Mouse (Mus musculus) naive thymus-derived CD4-positive, alpha-beta T cell, adult 2 months (primary cell): Measurements from ENCODE around the gene Cdc14b.

ENCODE experiments used
- DNase-seq: peaks from one replicate; pipeline ENCODE4 v3.0.0-alpha.2; 2011; ENCODE audit warnings: low read depth

Cdc14b gene

DNA sequence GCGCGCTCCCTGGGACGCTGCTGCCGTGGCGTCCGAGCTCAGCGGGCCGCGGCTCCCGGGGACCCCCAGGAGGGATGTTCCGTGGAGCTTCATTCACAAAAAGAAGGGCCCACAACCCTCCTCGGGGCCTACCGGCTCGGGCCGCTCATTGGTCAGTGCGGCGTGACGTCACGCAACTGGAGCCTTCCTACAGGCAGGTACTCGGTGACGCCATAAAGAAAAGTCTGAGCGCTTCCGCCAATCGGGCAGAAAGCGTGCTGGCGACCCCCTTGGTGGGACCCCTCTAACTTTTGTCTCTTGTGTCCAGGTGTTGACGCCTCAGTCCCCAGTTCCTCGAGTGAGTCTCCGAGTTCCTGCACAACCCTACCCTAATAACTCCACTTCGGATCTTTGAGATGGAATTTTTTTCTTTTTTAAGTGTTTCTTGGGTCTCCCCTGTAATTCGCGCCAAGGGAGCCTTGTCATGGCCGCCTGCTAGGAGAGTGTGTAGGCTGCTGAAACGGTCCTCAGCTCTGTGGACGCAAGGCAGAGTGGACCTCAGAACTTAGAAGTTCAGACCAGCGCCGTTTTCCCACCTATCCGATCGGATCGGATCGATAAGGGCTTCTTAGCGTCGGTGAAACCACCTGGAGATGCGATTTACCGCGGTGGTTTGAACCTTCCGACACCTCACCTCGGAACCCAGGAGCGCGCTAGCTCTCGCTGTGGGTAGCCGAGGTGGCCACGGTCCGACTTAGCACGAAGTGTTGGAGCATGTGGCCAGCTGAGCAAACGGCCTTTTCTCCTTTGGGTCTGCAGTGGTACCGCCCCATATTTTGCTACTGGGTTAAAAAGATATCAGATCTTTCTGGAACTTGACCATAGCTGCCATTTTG, at the start of gene Cdc14b:
Gene Cdc14b, minus strand, starts transcription at position 412 of the 875 bp plus-strand sequence.
- peak; percentile 71 for DNase-seq

DNA sequence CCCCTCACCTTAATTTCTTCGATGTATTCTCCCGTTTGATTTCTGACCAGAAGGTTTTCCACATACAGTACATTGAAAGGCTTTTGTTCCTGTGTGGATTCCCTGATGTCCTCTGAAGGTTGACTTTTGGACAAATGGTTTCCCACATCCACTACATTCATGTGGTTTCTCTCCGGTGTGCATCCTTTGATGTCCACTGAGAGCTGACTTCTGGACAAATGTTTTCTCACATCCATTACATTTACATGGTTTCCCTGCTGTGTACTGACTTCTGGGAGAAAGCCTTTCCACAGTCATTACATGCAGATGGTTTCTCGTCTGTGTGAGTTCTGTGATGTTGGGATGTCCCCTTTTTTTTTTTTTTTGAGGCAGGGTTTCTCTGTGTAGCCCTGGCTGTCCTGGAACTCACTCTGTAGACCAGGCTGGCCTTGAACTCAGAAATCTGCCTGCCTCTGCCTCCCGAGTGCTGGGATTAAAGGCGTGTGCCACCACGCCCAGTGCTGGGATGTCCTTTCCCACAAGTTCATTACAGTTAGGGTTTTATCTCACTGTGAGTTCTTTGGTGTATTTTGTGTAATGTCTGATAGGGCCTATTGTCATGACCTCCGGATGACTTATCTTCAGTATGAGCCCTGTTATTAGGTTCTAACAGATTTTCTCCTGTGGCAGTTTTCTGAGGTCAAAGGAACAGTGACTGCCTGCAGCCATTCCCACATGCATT, 47.6 kb upstream of the Cdc14b start:
- DNase-seq, result no peak

DNA sequence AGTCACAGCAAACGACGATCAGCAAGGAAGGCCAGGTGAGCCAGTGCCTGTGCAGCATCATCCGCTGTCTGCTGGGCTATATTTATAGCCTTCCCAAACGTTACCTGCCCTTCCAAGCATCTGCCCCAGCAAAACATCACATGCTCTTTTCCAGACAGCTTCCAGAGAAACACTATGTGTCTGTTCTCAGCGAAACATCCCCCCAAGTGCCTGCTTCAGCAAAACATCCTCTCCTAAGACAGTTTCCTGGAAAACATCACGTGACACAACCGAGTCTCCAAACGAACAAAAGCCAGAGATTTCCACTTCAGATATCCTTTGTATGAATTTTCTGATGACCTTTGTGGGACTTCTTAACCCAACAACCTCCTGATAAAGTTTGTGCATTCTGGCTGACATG, 45.2 kb upstream of the Cdc14b start:
- DNase-seq, result no peak

GRCm38 (mm10) chr13:64319782-64320181, 44.7 kb upstream of the Cdc14b start:
- DNase-seq, result no peak

GRCm38 (mm10) chr13:64318355-64318754, 43.3 kb upstream of the Cdc14b start:
- no peak for DNase-seq

DNA sequence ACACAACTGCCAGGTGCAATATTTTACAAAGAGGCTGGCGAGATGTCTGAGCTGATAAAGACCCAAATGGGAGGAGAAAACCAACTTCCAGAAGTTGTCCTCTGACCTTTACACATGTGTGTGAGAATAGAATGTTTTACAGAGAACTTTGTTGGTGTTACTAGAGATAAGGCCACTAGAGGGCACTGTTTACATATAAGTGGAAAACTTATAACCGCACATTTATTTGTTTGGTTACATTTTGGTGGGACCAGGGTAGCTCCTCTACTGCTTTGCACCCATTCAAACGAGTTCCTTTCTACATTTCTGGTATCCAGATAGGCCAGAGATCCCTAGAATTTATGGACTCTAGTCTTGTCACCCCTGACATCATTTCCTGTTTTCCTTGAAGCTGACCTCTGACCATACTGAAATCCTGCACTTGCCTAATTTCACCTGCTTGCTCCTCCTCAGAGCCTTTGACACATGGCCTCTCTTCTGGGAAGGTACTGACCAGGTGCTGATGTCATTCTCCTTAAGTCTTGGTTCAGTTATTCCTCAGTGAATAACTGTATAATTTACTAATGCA, 40.5 kb upstream of the Cdc14b start:
- DNase-seq, result peak; percentile 80

- no peak for DNase-seq
Measured at GRCm38 (mm10) chr13:64314041-64314440, 39.0 kb upstream of the Cdc14b start.

- DNase-seq, result no peak
Measured at GRCm38 (mm10) chr13:64312916-64313289, 37.8 kb upstream of the Cdc14b start.

DNA sequence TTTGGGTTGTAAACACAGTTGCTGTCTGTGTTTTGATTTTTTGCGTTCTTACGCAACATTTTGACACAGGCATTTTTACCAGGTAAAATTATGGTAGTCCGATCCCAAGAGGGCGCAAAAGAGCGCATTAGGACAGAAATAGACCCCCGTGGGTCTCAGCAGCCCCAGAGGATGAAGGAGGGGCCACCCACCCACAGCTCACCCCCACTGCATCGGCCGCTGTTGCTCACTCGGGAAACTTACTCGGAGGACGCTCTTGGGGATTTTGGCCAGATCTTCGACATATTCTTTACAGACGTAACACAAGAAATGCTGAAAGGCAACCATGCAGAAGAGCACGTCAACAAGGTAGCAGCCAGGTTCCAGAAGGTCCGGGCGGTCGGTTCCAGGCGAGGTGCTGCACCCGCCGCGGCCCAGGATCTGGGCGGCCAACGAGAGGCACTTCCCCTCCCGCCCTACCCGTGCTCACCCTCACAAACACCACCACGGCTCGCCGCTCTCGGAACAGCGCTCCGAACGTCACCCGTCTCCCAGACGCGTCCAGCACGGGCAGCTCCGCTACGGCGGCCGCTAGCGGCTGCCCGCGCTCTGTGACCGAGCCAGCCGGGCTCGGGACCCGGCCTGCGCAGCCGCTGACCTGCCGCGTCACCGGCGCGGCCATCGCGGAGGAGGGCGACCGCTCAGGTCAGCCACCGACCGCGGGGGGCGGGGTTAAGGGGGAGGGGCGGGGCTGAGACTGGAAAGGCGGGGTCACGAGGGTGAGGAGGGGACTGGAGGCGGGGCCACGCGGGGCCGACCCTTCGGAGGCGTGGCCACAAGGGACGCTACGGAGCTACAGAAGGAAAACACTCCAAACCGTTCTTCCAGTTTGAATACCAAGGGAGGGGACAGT, 37.2 kb upstream of the Cdc14b start, which contains the start of gene Aaed1:
Gene Aaed1, minus strand, starts transcription at position 687 of the 892 bp plus-strand sequence.
- DNase-seq, result peak; percentile 86

DNA sequence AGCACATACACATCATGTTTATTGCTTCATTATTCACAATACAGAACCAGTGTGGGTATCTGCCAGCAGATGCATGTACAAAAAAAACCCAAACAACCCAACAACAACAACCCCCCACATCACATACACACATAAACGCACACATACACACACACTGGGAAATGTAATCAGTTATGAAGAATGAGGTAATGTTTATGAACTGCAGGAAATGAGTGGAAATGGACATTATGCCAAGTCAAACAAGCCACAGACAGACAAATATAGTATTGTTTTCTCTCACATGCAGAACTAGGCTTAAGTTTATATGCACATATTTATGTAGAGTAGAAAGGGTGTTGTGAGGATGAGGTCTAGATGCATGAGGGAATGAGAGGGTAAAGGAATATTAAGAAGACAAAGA, 36.2 kb upstream of the Cdc14b start:
- no peak for DNase-seq

DNA sequence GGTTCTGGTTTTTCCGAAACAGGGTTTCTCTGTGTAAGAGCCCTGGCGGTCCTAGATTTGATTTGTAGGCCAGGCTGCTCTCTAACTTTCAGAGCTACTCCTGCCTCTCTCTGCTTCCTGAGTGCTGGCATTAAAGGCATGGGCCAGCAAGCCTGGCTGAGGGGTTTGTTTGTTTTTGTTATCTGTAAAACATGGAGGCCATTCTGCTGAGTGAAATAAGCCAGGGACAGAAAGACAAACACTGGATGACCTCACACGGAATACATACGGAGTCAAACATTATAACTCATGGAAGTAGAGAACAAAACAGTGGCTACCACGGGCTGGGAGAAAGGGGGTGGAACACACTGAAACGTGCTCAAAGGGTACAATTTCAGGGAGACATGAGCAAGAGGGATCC, 35.5 kb upstream of the Cdc14b start:
- no peak for DNase-seq

- DNase-seq, result no peak
Measured at GRCm38 (mm10) chr13:64309842-64310241, 34.8 kb upstream of the Cdc14b start.

GRCm38 (mm10) chr13:64309036-64309435, 33.9 kb upstream of the Cdc14b start:
- peak; percentile 48 for DNase-seq

GRCm38 (mm10) chr13:64307508-64307907, 32.4 kb upstream of the Cdc14b start:
- no peak for DNase-seq

GRCm38 (mm10) chr13:64306078-64306477, 31.0 kb upstream of the Cdc14b start:
- peak; percentile 87 for DNase-seq

DNA sequence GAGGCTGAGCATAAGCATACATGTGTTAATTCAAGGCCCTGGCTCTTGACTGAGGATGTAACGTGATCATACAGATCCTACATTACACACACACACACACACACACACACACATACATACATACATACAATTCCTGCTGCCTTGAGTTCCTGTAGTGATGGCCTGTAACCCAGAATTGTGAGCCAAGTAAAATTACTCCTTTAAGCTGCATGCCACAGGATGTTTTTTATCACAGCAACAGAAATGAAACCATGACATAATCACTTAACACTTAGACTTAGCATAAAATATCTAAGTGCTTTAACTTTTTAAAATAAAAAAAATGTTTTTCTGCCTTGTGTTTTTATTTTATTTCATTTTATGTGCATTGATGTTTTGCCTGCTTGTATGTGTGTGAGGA, 24.0 kb upstream of the Cdc14b start:
- DNase-seq, result no peak

DNA sequence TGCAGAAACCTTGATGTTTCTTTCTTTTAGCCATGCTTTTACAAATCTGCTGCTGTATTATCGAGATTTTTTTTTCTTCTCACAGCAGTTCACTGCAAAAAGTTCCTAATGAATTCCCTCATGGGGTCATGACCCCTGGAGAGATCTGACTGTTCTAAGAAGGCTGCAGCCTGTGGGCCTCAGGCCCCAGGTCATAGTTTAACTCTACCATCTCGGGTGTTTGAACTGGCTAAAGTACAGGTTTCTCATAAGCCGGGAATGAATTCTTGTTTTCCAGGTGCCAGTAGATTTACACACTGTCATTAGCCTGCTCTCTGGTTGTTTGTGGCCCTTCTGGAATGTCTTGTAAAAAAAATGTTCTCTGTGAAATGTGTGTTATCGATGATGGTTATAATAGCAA, 11.7 kb upstream of the Cdc14b start:
- no peak for DNase-seq

DNA sequence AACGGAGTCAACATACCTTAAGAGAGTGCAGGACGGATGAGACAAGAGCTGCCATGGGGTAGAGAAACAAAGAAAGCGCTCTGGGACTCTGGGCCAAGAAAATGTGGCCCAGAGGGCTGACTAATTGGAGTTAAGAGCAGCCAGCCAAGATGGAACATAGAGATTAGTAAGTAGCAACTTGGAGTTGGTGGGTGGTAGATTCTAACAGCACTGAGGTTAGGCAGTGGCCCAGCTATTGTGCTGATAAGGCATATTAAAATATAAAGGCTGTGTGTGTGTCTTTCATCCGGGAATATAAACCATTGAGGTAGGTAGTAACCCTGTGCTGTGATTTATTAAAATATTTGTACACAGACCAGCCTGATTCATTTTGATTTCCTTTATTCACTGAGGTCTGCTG, 11.2 kb upstream of the Cdc14b start:
- DNase-seq, result no peak

- DNase-seq, result peak; percentile 35
Measured at GRCm38 (mm10) chr13:64284676-64285075, 9.6 kb upstream of the Cdc14b start.

- DNase-seq, result no peak
Measured at GRCm38 (mm10) chr13:64280940-64281339, 5.8 kb upstream of the Cdc14b start.

- no peak for DNase-seq
Measured at GRCm38 (mm10) chr13:64275754-64276127, 651 bp upstream of the Cdc14b start.
